Mouse (Mus musculus) kidney, adult 18-20 months (tissue): ENCODE measurements at regions not wholly inside any gene's neighbourhood (a gene's known extent, or its start where the extent isn't known, plus 50 kb on each side); places are given as distances from the start of the nearest gene placed in this dataset.
A peak's percentile ranks its signal among the peaks of the same experiment; 100 is the strongest.

ENCODE experiments used
- DNase-seq: peaks from one replicate; pipeline ENCODE4 v3.0.0; 2021

GRCm38 (mm10) chr6:49641256-49641655, 181.3 kb upstream of the Npy start:
- no peak for DNase-seq

DNA sequence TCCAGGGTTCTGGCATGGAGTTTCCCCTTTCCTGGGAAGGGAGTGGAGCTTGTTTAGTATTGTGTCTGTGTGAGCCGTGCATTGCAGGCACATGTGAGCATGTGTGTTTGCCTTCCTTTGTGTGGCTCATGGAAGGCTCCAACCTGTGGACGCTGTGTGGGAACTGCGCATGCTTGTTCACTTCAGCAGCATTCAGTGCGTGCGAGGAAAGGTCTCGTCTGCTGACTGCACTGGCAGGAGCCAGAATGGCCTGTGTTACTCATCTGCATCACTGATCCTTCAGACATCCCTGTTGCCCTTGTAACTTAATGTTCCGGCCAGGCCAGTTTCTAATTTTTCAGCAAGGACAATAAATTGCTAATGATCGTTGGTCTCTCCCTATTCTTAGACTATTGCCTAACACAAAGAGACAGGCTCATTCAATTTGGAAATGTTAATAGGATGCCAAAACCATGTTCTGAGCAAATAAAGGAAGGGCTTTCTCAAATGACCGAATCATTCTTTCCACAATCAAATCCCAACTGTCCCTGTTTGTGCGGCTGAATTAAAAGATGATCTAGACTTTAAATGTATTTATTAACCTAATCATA, 167.9 kb upstream of the Npy start:
- DNase-seq, result no peak

GRCm38 (mm10) chr6:49655241-49655640, 167.3 kb upstream of the Npy start:
- DNase-seq, result no peak

DNA sequence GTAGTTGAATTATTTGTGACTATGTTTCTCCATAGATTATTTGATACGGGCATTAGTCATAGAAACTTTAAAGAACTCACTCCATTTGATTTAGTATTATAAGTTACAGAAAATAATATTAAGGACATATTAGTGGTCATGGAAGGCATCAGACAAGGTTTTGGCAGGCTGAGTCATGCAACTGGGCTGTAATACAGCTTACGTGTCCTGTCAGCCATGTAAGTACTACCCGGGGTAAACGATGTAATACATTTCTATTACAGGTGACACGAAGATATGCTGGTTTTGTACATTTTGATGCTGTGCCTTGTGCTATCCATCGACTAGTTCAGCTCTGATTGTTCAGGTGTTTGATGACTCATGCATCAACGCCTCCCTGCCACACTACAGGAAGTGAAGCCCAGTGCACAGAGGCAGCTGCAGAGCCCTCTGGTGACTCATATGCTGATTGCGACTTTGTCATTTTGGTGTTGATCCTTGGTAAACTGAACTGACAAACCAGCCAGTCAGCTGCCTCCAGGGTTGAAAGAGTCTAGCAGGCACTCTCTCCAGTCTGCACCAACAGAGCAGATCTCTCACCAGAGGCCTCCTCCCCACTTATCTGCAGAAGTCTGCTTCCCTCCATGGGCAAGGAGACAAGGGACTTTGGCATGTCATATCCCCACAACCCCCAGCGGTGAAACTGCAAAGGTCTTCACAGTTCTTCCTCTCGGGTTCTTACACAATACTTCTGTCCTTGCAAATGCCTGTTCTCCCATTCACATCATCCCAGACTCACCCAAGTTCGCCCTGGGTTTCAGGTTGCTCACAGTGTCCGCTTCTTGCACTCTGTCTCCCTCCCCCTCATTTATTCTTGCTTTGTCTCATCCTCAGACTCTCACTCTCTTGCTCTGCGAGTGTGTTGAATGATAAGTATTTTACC, 165.9 kb upstream of the Npy start:
- no peak for DNase-seq

DNA sequence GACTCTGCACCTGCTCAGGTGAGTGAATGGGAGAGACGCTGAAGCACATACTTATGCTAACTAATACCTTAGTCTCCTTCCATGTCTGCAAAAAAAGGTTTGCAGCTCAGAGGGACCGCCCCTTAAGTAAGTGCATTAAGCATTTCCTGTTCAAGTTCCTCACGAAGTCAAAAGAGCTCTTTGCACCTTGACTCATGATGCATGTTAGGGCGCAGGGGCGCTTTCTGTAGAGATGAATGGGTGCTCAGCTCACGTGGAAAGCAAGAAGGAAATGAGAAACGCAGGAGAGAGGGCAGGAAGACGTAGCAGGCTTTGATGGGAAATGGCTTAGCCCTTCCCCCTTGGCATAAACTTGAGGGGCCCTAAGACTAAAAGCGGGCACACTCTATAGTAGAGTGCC, 164.5 kb upstream of the Npy start:
- DNase-seq, result no peak

GRCm38 (mm10) chr6:49670991-49671390, 151.5 kb upstream of the Npy start:
- DNase-seq, result peak; percentile 48

DNA sequence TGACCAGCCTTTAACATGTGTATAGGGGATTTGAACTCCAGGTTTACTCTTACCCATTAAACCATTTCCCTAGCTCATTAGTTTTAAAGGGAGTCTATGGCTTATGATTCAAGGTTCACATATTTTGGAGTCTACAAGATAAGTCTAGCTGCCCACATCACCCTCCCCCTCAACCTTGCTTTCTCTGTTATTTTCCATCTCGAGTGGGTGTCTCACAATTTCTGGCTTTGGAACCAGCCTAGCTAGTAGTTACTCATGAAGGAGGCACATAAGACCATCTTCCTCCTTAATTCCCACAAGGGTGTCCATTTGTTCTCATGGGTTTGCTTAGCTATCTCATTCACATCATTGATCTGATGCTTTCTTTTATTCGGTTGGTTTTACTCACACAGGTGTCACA, 150.6 kb upstream of the Npy start:
- DNase-seq, result no peak

GRCm38 (mm10) chr6:49686776-49687175, 135.7 kb upstream of the Npy start:
- DNase-seq, result no peak

DNA sequence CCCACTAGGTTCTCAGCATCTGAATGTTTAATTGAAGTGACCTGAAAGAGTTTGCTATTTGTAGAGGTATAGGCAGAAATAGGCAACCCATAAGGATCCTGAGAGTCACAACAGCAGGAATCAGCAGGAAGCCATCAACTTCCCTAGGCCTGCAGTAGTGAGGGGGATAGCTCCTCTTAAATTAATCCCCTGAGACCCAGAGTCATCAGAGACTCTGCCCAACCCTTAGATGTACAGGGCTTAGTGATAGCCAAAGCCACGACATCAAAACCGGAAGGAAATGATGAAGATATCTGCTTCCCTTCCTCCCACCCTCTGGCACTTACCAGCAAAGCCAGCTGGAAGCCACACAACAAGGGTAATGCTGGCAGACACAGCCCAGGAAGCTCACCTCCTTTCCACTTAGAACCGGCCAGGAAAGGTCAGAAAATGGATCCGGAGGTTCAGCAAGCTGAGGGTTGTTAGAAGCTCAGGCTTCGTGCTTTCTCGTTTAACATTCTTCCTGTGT, 130.4 kb upstream of the Npy start:
- no peak for DNase-seq

GRCm38 (mm10) chr6:49694851-49695250, 127.7 kb upstream of the Npy start:
- DNase-seq, result no peak

- DNase-seq, result no peak
Observed at GRCm38 (mm10) chr6:49696990-49697389, 125.5 kb upstream of the Npy start.

DNA sequence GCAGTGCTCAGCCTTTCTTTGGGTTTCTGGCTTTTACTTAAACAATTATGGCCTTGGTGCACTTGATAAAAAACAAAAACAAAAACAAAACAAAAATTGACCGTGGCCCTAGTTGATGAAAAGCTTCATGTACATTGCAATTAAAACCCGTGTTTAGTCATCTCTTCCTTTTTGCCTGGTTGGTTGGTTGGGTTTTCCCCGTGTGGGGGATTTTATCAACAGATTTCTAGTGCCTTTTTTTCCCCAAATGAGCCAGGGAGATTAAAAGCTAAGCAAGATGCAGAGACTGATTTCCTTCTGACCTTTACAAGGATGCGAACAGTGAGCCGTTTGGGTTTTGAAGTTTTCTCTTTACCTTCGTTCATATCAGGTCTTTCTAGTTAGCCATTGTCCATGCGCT, 121.1 kb upstream of the Npy start:
- no peak for DNase-seq

DNA sequence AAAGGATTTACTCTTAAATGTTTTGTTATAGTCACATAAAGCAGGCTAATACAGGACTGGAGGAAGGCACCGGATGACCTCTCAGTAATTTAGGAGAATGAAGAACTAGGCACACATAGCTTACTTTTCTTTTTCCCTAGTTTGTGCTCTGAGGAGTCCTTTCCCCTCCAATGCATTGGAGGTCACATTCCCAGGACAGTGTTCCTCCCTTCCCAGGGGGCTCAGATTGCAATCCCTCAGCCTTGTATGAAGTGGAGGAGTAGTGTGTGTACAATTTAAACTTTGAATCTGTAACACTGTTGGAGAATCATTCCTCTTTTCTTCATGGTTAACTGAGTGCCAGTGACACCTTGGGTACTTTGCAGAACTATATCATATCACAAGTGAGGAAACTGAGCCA, 109.5 kb upstream of the Npy start:
- DNase-seq, result no peak

- peak; percentile 4 for DNase-seq
Observed at GRCm38 (mm10) chr6:49716520-49716919, 106.0 kb upstream of the Npy start.

DNA sequence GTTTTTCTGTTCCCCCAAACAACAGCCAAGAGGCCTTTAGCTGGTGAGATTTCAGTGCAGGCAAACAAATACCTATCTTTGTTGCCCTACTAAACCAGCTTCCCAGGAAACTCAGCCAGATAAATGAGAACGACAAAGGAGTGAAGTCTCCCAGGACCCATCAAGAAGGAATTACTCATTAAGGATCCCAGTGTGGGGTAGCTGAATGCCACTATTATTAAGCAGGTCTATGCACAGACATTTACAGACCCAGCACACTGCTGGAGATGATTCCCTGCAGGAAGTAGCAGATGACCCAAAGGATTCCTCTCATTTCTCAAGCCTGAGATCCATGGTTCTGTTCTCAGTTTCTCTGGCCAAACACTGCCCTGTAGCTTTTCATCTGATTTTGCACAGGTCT, 105.6 kb upstream of the Npy start:
- no peak for DNase-seq

DNA sequence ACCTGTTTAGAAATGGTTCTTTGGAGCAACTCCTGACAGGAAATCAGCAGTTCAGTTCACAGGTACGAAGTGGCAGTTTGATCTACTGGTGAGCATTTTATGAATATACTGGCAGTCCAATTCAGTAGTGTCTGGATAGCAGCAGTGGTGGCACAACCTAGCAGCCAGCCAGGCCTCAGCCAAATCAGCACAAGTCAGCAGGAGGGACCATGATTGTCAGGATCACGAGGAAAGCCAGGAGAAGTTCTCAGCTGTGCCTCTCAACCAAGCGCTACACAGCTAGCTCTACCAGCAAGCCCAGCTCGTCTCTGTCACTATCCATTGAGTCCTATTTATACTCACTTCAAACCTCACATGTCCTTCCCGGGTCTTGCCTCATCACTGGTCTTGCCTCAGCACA, 89.3 kb upstream of the Npy start:
- no peak for DNase-seq

DNA sequence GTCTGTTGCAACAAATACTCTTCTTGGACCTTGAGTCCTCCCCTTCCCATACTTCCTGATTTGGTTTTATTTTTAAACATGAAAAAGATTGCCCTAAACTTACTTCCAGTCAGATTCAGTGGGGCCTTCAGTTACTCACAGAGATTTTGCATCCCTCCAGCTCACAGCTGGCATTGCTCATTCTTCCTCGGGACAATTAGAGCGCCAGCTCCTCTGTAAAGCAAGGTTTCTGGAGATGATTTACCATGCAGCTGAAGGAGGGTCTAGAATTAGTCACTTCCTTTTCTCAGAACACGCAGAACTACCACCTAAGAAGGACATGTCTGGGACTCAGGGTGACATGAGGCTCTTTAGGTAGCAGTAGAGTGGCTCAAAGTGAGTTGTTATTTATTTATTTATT, 79.4 kb upstream of the Npy start:
- DNase-seq, result no peak

DNA sequence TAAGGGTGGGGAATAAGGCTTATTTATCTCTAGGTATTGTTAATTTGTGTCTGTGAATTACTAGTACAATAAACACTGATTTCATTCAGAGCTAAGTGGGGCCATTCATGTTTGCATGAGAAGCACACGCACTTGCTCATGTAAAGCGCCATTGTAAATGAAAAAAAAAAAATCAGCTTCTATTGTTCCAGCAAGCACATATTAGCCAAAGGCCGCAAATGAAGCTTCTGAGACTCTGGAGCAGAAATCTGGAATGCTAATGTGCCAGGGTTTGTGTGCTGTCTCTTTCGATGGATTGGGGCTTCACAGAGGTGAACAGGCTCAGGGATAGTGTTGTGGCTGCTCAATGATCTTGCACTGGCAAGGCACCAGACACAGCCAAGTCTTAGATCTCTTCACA, 77.2 kb upstream of the Npy start:
- DNase-seq, result no peak

GRCm38 (mm10) chr6:49750544-49750943, 72.0 kb upstream of the Npy start:
- no peak for DNase-seq

DNA sequence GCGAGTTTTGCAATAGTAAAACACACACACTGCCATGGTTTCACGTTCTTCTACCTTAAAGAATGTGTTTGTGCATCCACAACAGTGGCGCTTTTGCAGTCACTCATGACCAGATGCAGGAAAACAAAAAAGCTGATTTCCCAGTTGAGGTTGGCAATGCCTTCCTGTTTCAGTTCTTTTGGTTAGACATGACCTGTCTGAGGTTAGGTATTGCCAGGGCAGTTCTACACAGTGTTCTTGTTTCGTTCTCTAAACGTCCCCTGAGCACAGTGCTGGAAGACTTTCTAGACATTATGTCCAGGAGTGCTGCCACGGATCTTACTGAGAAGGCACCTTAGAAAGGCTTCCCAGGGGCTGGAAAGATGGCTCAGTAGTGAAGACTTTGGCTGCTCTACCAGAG, 62.9 kb upstream of the Npy start:
- no peak for DNase-seq

DNA sequence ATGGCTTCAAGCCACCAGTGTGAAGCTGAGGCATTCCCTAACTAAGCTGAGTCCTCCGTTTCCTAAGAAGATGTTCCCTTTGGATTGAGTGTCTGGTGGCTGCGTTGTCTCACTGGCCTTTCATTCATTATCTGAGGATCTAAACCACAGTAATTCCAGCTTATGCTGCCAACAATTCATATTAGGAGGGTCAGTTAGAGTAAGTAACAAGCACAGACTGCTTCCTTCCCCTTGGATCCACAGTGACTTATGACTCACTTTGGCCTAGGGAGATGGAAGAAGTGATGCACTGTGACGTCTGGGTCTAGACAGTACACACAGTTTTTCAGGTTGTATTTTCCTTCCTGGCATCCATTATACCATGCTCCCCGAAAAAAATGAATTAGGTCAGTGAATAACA, 57.8 kb upstream of the Npy start:
- no peak for DNase-seq

- DNase-seq, result no peak
Observed at GRCm38 (mm10) chr6:49769904-49770720, 52.4 kb upstream of the Npy start.
